Mouse (Mus musculus) myocyte (in vitro differentiated cells): ENCODE measurements at regions not wholly inside any gene's neighbourhood (a gene's known extent, or its start where the extent isn't known, plus 50 kb on each side); places are given as distances from the start of the nearest gene placed in this dataset.

Experiments
- H3K27me3 ChIP-seq: one replicate; pipeline ENCODE4 v1.6.1; 2011; ENCODE audit not compliant: control insufficient read depth, insufficient read depth, insufficient read length
- H3K36me3 ChIP-seq: one replicate; pipeline ENCODE4 v1.6.1; 2011; ENCODE audit not compliant: control insufficient read depth, insufficient read depth
- H3K4me2 ChIP-seq: one replicate; pipeline ENCODE4 v1.6.1; 2011; ENCODE audit warnings: low read depth, control low read depth
- H3K4me3 ChIP-seq: one replicate; pipeline ENCODE4 v1.5.1; 2011; ENCODE audit warnings: mild to moderate bottlenecking, control low read depth, moderate library complexity
- H3K79me2 ChIP-seq: one replicate; pipeline ENCODE4 v1.6.1; 2011; ENCODE audit not compliant: control insufficient read depth, insufficient read depth
- H3ac ChIP-seq: one replicate; pipeline ENCODE4 v1.6.1; 2011; ENCODE audit not compliant: control insufficient read depth, insufficient read length
- CEBPB ChIP-seq: IDR thresholded peaks from 2 replicates; pipeline ENCODE4 v1.6.1; 2011; ENCODE audit warnings: mild to moderate bottlenecking, moderate library complexity; ENCODE audit not compliant: poor library complexity, insufficient read depth, severe bottlenecking
- E2F4 ChIP-seq: IDR thresholded peaks from one replicate; pipeline ENCODE4 v1.6.1; 2011; ENCODE audit warnings: mild to moderate bottlenecking, control low read depth, moderate library complexity; ENCODE audit not compliant: insufficient read depth
- MAX ChIP-seq: IDR thresholded peaks from one replicate; pipeline ENCODE4 v1.6.1; 2011; ENCODE audit warnings: low read depth, mild to moderate bottlenecking, control low read depth
- MYOD1 ChIP-seq, 3 experiments: IDR thresholded peaks; one replicate each; pipeline ENCODE4 v1.6.1; 2011; ENCODE audit warnings: control low read depth in 2 of 3, low read depth in 2 of 3, mild to moderate bottlenecking in 2 of 3, moderate library complexity in 1 of 3; ENCODE audit not compliant: insufficient read length in 2 of 3, control insufficient read depth in 1 of 3
- MYOG ChIP-seq, 3 experiments: IDR thresholded peaks; one replicate each; pipeline ENCODE4 v1.6.1; 2011; ENCODE audit warnings: control low read depth in 2 of 3, low read depth in 2 of 3, mild to moderate bottlenecking in 2 of 3; ENCODE audit not compliant: insufficient read length in 2 of 3, control insufficient read depth in 1 of 3, insufficient read depth in 1 of 3
- POLR2A ChIP-seq: IDR thresholded peaks from one replicate; pipeline ENCODE4 v1.6.1; 2011; ENCODE audit warnings: low read depth, mild to moderate bottlenecking, control low read depth, moderate library complexity; ENCODE audit not compliant: insufficient read length
- POLR2AphosphoS2 ChIP-seq: IDR thresholded peaks from one replicate; pipeline ENCODE4 v1.6.1; 2011; ENCODE audit warnings: low read depth, control low read depth; ENCODE audit not compliant: insufficient read length
- REST ChIP-seq: IDR thresholded peaks from one replicate; pipeline ENCODE4 v1.6.1; 2011; ENCODE audit warnings: mild to moderate bottlenecking, control low read depth, moderate library complexity; ENCODE audit not compliant: insufficient read depth, insufficient read length
- SRF ChIP-seq: IDR thresholded peaks from one replicate; pipeline ENCODE4 v1.6.1; 2011; ENCODE audit warnings: low read depth; ENCODE audit not compliant: control insufficient read depth, insufficient read length
- TCF12 ChIP-seq: IDR thresholded peaks from one replicate; pipeline ENCODE4 v1.6.1; 2011; ENCODE audit warnings: mild to moderate bottlenecking, control low read depth; ENCODE audit not compliant: poor library complexity, insufficient read depth, severe bottlenecking
- TCF3 ChIP-seq: IDR thresholded peaks from one replicate; pipeline ENCODE4 v1.6.1; 2011; ENCODE audit warnings: low read depth, control low read depth; ENCODE audit not compliant: insufficient read length
- USF1 ChIP-seq: IDR thresholded peaks from one replicate; pipeline ENCODE4 v1.6.1; 2011; ENCODE audit warnings: low read depth, mild to moderate bottlenecking, control low read depth, moderate library complexity

DNA sequence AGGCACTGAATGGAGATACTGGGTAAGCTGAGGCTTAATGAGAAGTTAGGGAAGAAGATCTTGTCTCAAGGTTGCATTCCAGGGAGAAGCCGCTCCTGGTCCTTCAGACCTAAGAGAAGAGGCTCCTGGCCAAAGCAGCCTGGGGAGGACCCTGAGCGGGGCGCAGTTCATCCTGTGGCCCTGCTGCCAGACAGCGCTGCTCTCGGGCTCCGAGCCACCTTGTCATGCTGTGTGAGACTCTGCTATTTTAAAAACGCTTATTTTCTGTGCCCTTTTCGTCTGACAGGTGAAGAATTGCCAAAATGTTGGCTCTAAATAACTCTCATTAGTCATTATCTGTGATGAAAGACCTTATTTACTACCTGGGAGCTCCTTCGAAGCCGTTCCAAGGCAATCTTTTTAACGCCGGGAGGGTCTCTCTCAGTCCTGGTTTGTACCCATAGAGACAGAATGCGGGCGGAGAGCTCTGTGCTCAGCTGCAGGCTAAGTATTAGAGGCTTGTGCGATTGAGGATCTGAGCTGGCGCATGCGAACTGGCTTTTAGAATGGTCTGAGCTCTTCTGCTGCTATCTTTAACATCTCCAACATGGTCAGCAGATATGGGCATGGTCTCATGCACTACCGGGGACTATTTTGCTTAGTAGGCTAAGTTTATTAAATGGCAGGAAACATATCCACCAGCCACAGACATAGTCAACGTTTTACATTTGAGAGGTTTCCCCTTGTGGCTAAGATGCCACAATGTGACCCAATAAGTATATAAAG is 68.8 kb upstream of the Gpr12 start:
- Histone ChIP-seq H3K27me3 (peaks cover 5% of the 10 kb centered on the region), H3K4me2 (no peak overlapping the region), H3K4me3 (no peak overlapping the region), H3K79me2 (no peaks in the 10 kb centered on the region), H3K36me3 (no peaks in the 10 kb centered on the region), H3ac (no peak overlapping the region)
- no peak for TF ChIP-seq USF1
- no peak for TF ChIP-seq TCF3
- TF ChIP-seq TCF12: no peak

DNA sequence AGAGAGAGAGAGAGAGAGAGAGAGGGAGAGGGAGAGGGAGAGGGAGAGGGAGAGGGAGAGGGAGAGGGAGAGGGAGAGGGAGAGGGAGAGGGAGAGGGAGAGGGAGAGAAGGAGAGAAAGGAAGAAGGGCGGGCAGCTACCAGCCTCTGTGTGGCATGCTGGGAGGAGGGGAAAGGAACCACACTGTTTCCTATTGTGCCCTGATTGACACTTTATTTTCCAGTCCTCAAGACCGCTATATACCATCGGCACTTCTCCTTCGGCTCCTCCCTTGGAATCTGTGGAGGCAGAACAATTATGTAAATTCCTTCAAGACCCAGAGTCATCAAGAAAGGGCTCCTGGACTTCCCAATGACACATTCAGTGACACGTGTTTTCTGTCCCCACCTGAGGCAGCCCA is 67.8 kb upstream of the Gpr12 start:
- TF ChIP-seq POLR2AphosphoS2 (no peak), POLR2A (no peak), SRF (no peak), TCF3 (no peak), E2F4 (no peak), REST (no peak), MYOG (IDR thresholded peaks at IDR 0.05; ENCODE audit: control insufficient read depth in 1 of 3, insufficient read depth in 1 of 3, insufficient read length in 2 of 3, low read depth in 2 of 3) (no peak), MAX (no peak)
- Histone ChIP-seq H3K4me3 (no peak overlapping the region), H3K27me3 (peaks cover 5% of the 10 kb centered on the region), H3K36me3 (no peaks in the 10 kb centered on the region), H3ac (no peak overlapping the region), H3K79me2 (no peaks in the 10 kb centered on the region), H3K4me2 (no peak overlapping the region)

DNA sequence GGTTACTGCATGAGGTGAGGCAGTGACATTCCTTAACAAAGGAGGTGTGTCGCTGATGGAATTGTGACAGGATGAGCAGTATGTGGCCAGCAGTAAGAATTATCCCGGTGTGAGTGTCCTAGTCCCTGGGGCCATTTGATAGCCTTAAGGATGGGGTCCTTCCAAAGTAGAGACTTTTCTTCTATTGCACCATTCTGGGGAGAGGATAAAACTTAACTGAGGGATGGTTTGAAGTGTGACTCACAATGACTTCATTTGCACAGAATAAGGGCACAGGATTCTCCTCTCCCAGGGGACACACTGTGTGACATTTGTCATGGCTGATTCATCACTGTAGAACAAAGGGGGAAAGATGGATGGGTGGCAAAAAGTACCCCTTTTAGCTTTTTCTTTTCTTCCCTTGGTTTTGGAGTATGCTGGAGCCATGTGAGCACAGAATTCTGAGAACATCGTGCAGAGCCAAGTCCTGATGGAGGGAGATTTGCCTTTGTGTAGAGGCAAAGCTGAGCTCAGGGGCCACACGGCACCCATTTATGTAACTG is 63.6 kb upstream of the Gpr12 start:
- Histone ChIP-seq H3K4me2 (no peak overlapping the region), H3K4me3 (no peak overlapping the region), H3K36me3 (no peaks in the 10 kb centered on the region), H3K27me3 (no peaks in the 10 kb centered on the region), H3K79me2 (no peaks in the 10 kb centered on the region), H3ac (no peak overlapping the region)
- no peak for TF ChIP-seq POLR2AphosphoS2
- TF ChIP-seq MYOD1 (IDR thresholded peaks at IDR 0.05; ENCODE audit: control insufficient read depth in 1 of 3, insufficient read length in 2 of 3, low read depth in 2 of 3): no peak
- TF ChIP-seq USF1: no peak
- TF ChIP-seq TCF12: no peak

DNA sequence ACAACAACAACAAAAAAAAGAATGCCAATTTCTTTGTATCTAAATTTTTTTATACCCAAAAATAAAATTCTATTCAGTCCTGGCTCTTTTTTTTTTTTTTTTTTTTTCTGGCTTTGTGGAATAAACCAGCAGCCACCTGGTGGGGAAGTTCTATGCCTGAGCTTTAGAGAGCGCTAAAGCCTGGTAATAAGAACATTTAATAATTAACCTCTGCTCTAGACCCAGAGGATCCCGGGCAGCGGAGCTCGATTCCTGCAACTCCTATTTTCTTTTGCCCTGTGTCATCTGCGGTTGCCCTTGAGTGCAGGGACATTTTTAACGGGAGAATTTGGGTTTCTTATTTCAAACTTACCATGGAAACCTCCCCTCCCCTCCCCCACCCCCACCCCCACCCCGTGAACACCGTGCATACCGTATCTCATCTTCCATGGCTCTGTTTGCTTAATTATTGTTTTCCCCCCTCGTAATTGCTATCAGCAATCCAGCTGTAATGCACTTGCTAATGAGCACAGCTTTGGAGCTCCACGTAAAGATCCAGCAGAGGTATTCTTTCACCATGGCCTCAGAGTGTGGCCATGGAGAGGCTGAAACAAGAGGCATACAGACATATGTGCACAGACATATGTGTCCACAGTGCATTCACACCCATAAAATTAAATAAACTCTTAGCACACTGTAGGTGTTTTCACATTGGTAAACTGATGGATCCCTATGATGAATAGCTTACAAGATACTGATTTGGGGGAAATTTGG is 62.8 kb upstream of the Gpr12 start:
- no peak overlapping the region for H3K4me3 ChIP-seq
- no peaks in the 10 kb centered on the region for H3K36me3 ChIP-seq
- H3ac ChIP-seq: no peak overlapping the region
- TF ChIP-seq REST (no peak), MYOG (IDR thresholded peaks at IDR 0.05; ENCODE audit: control insufficient read depth in 1 of 3, insufficient read depth in 1 of 3, insufficient read length in 2 of 3, low read depth in 2 of 3) (no peak), SRF (no peak), TCF12 (no peak), TCF3 (no peak), CEBPB (no peak), MYOD1 (IDR thresholded peaks at IDR 0.05; ENCODE audit: control insufficient read depth in 1 of 3, insufficient read length in 2 of 3, low read depth in 2 of 3) (no peak), E2F4 (no peak), POLR2A (no peak), POLR2AphosphoS2 (no peak), MAX (no peak), USF1 (no peak)
- no peak overlapping the region for H3K4me2 ChIP-seq
- no peaks in the 10 kb centered on the region for H3K79me2 ChIP-seq
- no peaks in the 10 kb centered on the region for H3K27me3 ChIP-seq

DNA sequence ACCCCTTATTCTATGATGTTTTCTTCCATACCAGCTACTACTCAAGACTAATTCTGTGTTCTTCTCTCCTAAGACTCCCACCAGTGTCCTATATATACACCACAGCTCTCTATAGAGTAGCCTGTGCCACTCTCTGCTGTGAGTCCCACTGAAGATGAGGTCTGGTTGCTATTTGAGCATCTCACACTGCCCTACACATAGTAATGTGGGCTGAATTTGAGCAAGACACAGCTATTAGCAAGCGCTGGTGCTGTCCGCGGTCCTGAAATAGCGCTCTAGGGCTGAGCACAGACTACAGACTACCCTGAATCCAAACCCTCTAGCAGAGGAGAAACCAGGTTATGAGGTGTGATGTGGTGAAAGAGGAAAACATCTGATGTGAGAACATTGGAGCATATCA is 59.5 kb upstream of the Gpr12 start:
- TF ChIP-seq CEBPB (no peak), USF1 (no peak), TCF12 (no peak), MAX (peak; percentile 10), REST (peak; percentile 92)
- no peaks in the 10 kb centered on the region for H3K36me3 ChIP-seq

More for the DNA sequence above, 59.5 kb upstream of the Gpr12 start:
- Histone ChIP-seq H3K4me3 (no peak overlapping the region), H3ac (no peak overlapping the region), H3K27me3 (peaks cover 6% of the 10 kb centered on the region), H3K4me2 (no peak overlapping the region), H3K79me2 (no peaks in the 10 kb centered on the region)
